Mouse (Mus musculus) hindbrain, postnatal 0 days (tissue): ENCODE measurements around the gene Opa3. TPM values are rescaled to one million over a fixed set of nuclear protein-coding genes. Genes with fewer than 3 reads are reported as not detected.

Experiments used
- ATAC-seq: fragments of 200-750 bp; cut with Nextera tagmentation; 2 replicates; pipeline ENCODE4 v1.8.0; 2017; ENCODE audit warnings: mild to moderate bottlenecking, moderate TSS enrichment, moderate library complexity
- DNase-seq: peaks from one replicate; pipeline ENCODE4 v3.0.0-alpha.2; 2015; ENCODE audit warnings: low spot score
- H3K27ac ChIP-seq: fragments of 300-500 bp; sonication (generic); 2 replicates; pipeline ENCODE4 v1.5.1; 2014; ENCODE audit warnings: mild to moderate bottlenecking
- H3K27me3 ChIP-seq: fragments of 300-500 bp; sonication (generic); 2 replicates; pipeline ENCODE4 v1.6.1; 2014; ENCODE audit warnings: low read length, mixed read lengths; ENCODE audit not compliant: insufficient read depth
- H3K36me3 ChIP-seq: fragments of 300-500 bp; sonication (generic); 2 replicates; pipeline ENCODE4 v1.6.1; 2014; ENCODE audit warnings: low read length, mixed read lengths; ENCODE audit not compliant: insufficient read depth
- H3K4me1 ChIP-seq: fragments of 300-500 bp; sonication (generic); 2 replicates; pipeline ENCODE4 v1.6.1; 2014; ENCODE audit warnings: antibody characterized with exemption, low read length, mixed read lengths; ENCODE audit not compliant: insufficient read depth
- H3K4me2 ChIP-seq: fragments of 300-500 bp; sonication (generic); 2 replicates; pipeline ENCODE4 v1.6.1; 2014; ENCODE audit warnings: low read depth, mild to moderate bottlenecking, low read length, moderate library complexity, mixed read lengths
- H3K4me3 ChIP-seq: fragments of 300-500 bp; sonication (generic); 2 replicates; pipeline ENCODE4 v1.5.1; 2014; ENCODE audit warnings: low read length
- H3K9ac ChIP-seq: fragments of 300-500 bp; sonication (generic); replicated peaks from 2 replicates; pipeline ENCODE4 v1.6.1; 2014; ENCODE audit warnings: mild to moderate bottlenecking, low read length, moderate library complexity, mixed read lengths
- H3K9me3 ChIP-seq: fragments of 300-500 bp; sonication (generic); 2 replicates; pipeline ENCODE4 v1.6.1; 2016; ENCODE audit warnings: low read length, mixed read lengths
- CTCF ChIP-seq: IDR thresholded peaks from 2 replicates; pipeline ENCODE4 v1.5.1; 2016; ENCODE audit warnings: antibody characterized with exemption, control low read depth, low read depth
- WGBS: fragments of 180-500 bp; shearing (Covaris S2); extraction: QIAGEN DNeasy Blood & Tissue Kit; methylation state at CpG from one replicate; pipeline ENCODE4 v1.1.7; 2014; 5-methylcytosine and 5-hydroxymethylcytosine counted together
- microRNA counts: library from miRNA; unstranded; fragments of <30 nt; microRNA quantifications from one replicate; lab custom pipeline; 2015
- microRNA-seq, 2 experiments: library from miRNA; unstranded; fragments of <30 nt; microRNA quantifications; one replicate each; pipeline ENCODE4; 2016
- polyA plus RNA-seq: library from polyadenylated mRNA; unstranded; fragments of >200 nt; fragmentation: Nextera tagmentation; extraction: Ambion mirVana; gene quantifications from 2 replicates; pipeline ENCODE4 v1.2.1, GENCODE M21; 2015
- total RNA-seq: library from RNA; depleted of rRNA; stranded (reverse); fragments of >200 nt; gene quantifications from 2 replicates; pipeline ENCODE4 v1.2.3, GENCODE M21; 2014; rRNA removed

Gene Opa3
- total and polyA plus RNA-seq, 2 experiments from 2014 or later, result 37.1 to 44.2 TPM

GRCm38 (mm10) chr7:19303770-19304169 lies 75.6 kb downstream of the Opa3 start:
- Histone ChIP-seq H3K4me2 (peak overlapping the region; percentile 49), H3K4me3 (no peak overlapping the region), H3K36me3 (no peaks in the 10 kb centered on the region), H3K4me1 (no peaks in the 10 kb centered on the region), H3K27ac (no peak overlapping the region), H3K9me3 (no peaks in the 10 kb centered on the region), H3K9ac (no peak overlapping the region), H3K27me3 (peaks cover 24% of the 10 kb centered on the region)
- under 1% methylated on average over 16 of the region's 16 CpGs for WGBS
- ATAC-seq (no peak), DNase-seq (peak; percentile 74)
- TF ChIP-seq CTCF, result peak; percentile 78

- Histone ChIP-seq H3K27me3 (peaks cover 24% of the 10 kb centered on the region), H3K9me3 (no peaks in the 10 kb centered on the region), H3K4me1 (no peaks in the 10 kb centered on the region), H3K9ac (peak overlapping the region; percentile 52), H3K36me3 (no peaks in the 10 kb centered on the region), H3K4me3 (peak overlapping the region; percentile 26), H3K4me2 (peak overlapping the region; percentile 49), H3K27ac (no peak overlapping the region)
- ATAC-seq, result no peak
- no peak for DNase-seq
- TF ChIP-seq CTCF, result no peak
- 2% methylated on average over 47 of the region's 48 CpGs for WGBS
Observed at GRCm38 (mm10) chr7:19304501-19305412, 76.6 kb downstream of the Opa3 start.

GRCm38 (mm10) chr7:19305413-19305735 lies 77.2 kb downstream of the Opa3 start:
- H3K27me3 ChIP-seq, result peaks cover 24% of the 10 kb centered on the region
- no peaks in the 10 kb centered on the region for H3K4me1 ChIP-seq
- peak overlapping the region; percentile 26; the same call in 1 of the 2 replicates for H3K4me3 ChIP-seq
- WGBS, result 13% methylated on average over 6 of the region's 6 CpGs
- ATAC-seq (no peak), DNase-seq (no peak)
- no peaks in the 10 kb centered on the region for H3K9me3 ChIP-seq
- TF ChIP-seq CTCF, result no peak
- H3K27ac ChIP-seq, result no peak overlapping the region
- H3K36me3 ChIP-seq, result no peaks in the 10 kb centered on the region
- H3K9ac ChIP-seq, result peak overlapping the region; percentile 52; the same call in 1 of the 2 replicates
- H3K4me2 ChIP-seq, result peak overlapping the region; percentile 49

MicroRNAs within 50 kb of the gene (microRNA counts, 519-probe panel; counts per million panel counts)
- microRNA mmu-miR-330 (lab: Ali Mortazavi, UCI), result 370 counts per million, percentile 5 among the panel's probes with 10 or more counts

Small RNA genes lying within 50 kb of the gene (microRNA-seq; reads per million reads assigned to microRNA genes)
- 738 to 864 reads per million in 2 experiments for gene Mir330

Other genes starting within 250 kb of the Opa3 start
- gene Nanos2, start 240.9 kb upstream of the Opa3 start, total RNA-seq, result 1.3 and 2.6 TPM in 2 replicates
- gene Nanos2, start 240.9 kb upstream of the Opa3 start, polyA plus RNA-seq, result 1.6 TPM in 2 replicates
- 22.5 and 26.1 TPM in 2 replicates for gene Mypop, start 237.1 kb upstream of the Opa3 start, total RNA-seq
- gene Mypop, start 237.1 kb upstream of the Opa3 start, polyA plus RNA-seq, result 5.6 and 6.0 TPM in 2 replicates
- gene Irf2bp1, start 224.3 kb upstream of the Opa3 start, total RNA-seq, result 128 and 140 TPM in 2 replicates
- 20.0 and 22.4 TPM in 2 replicates for gene Irf2bp1, start 224.3 kb upstream of the Opa3 start, polyA plus RNA-seq
- gene Foxa3, start 204.8 kb upstream of the Opa3 start, total RNA-seq, result not detected in 2 replicates
- not detected in 2 replicates for gene Foxa3, start 204.8 kb upstream of the Opa3 start, polyA plus RNA-seq
- gene Sympk, start 204.0 kb upstream of the Opa3 start, total RNA-seq, result 85.4 and 88.0 TPM in 2 replicates
- gene Sympk, start 204.0 kb upstream of the Opa3 start, polyA plus RNA-seq, result 19.2 TPM in 2 replicates
- gene Rsph6a, start 173.6 kb upstream of the Opa3 start, total RNA-seq, result not detected in 2 replicates
- 0.19 and 0.44 TPM in 2 replicates for gene Rsph6a, start 173.6 kb upstream of the Opa3 start, polyA plus RNA-seq
- 145 and 151 TPM in 2 replicates for gene Dmwd, start 152.1 kb upstream of the Opa3 start, total RNA-seq
- gene Dmwd, start 152.1 kb upstream of the Opa3 start, polyA plus RNA-seq, result 28.9 and 30.9 TPM in 2 replicates
- gene Dmpk, start 144.5 kb upstream of the Opa3 start, total RNA-seq, result 19.5 and 27.8 TPM in 2 replicates
- gene Dmpk, start 144.5 kb upstream of the Opa3 start, polyA plus RNA-seq, result 4.8 and 5.6 TPM in 2 replicates
- 10.3 and 12.1 TPM in 2 replicates for gene Six5, start 133.7 kb upstream of the Opa3 start, total RNA-seq
- gene Six5, start 133.7 kb upstream of the Opa3 start, polyA plus RNA-seq, result 1.4 and 1.5 TPM in 2 replicates
- gene Gm4969, start 110.0 kb upstream of the Opa3 start, total RNA-seq, result 4.6 and 6.3 TPM in 2 replicates
- gene Gm4969, start 110.0 kb upstream of the Opa3 start, polyA plus RNA-seq, result 7.7 and 7.9 TPM in 2 replicates
- 19.6 and 23.8 TPM in 2 replicates for gene Fbxo46, start 108.5 kb upstream of the Opa3 start, total RNA-seq
- gene Fbxo46, start 108.5 kb upstream of the Opa3 start, polyA plus RNA-seq, result 7.7 and 9.0 TPM in 2 replicates
- 17.3 and 18.3 TPM in 2 replicates for gene Qpctl, start 79.0 kb upstream of the Opa3 start, total RNA-seq
- gene Qpctl, start 79.0 kb upstream of the Opa3 start, polyA plus RNA-seq, result 24.7 and 25.5 TPM in 2 replicates
- gene Snrpd2, start 78.6 kb upstream of the Opa3 start, total RNA-seq, result 34.1 and 42.9 TPM in 2 replicates
- 114 and 118 TPM in 2 replicates for gene Snrpd2, start 78.6 kb upstream of the Opa3 start, polyA plus RNA-seq
- gene Gipr, start 62.2 kb upstream of the Opa3 start, total RNA-seq, result 2.0 and 3.0 TPM in 2 replicates
- 0.85 and 1.3 TPM in 2 replicates for gene Gipr, start 62.2 kb upstream of the Opa3 start, polyA plus RNA-seq
- gene Eml2, start 51.9 kb upstream of the Opa3 start, total RNA-seq, result 88.2 and 103 TPM in 2 replicates
- 15.0 and 18.9 TPM in 2 replicates for gene Eml2, start 51.9 kb upstream of the Opa3 start, polyA plus RNA-seq
- 3.8 and 4.5 TPM in 2 replicates for gene Gpr4, start 15.8 kb upstream of the Opa3 start, total RNA-seq
- 4.1 and 4.4 TPM in 2 replicates for gene Gpr4, start 15.8 kb upstream of the Opa3 start, polyA plus RNA-seq
- 62.6 and 68.3 TPM in 2 replicates for gene Vasp, start 43.5 kb downstream of the Opa3 start, total RNA-seq
- gene Vasp, start 43.5 kb downstream of the Opa3 start, polyA plus RNA-seq, result 35.5 and 37.0 TPM in 2 replicates
- 2.1 and 2.9 TPM in 2 replicates for gene Ppm1n, start 51.7 kb downstream of the Opa3 start, total RNA-seq
- 2.0 and 2.5 TPM in 2 replicates for gene Ppm1n, start 51.7 kb downstream of the Opa3 start, polyA plus RNA-seq
- 151 and 155 TPM in 2 replicates for gene Rtn2, start 54.3 kb downstream of the Opa3 start, total RNA-seq
- 98.4 and 101 TPM in 2 replicates for gene Rtn2, start 54.3 kb downstream of the Opa3 start, polyA plus RNA-seq
- 0.31 and 1.0 TPM in 2 replicates for gene Fosb, start 81.7 kb downstream of the Opa3 start, total RNA-seq
- 0.09 and 0.11 TPM in 2 replicates for gene Fosb, start 81.7 kb downstream of the Opa3 start, polyA plus RNA-seq
- gene Ercc1, start 116.4 kb downstream of the Opa3 start, total RNA-seq, result 44.1 and 46.1 TPM in 2 replicates
- 69.0 and 74.2 TPM in 2 replicates for gene Ercc1, start 116.4 kb downstream of the Opa3 start, polyA plus RNA-seq
- 11.1 and 12.4 TPM in 2 replicates for gene Cd3eap, start 131.1 kb downstream of the Opa3 start, total RNA-seq
- 17.9 and 19.3 TPM in 2 replicates for gene Cd3eap, start 131.1 kb downstream of the Opa3 start, polyA plus RNA-seq
- 0.68 and 1.0 TPM in 2 replicates for gene Ppp1r13l, start 131.4 kb downstream of the Opa3 start, total RNA-seq
- gene Ppp1r13l, start 131.4 kb downstream of the Opa3 start, polyA plus RNA-seq, result 1.0 and 1.2 TPM in 2 replicates
- 57.3 and 65.1 TPM in 2 replicates for gene Ercc2, start 153.7 kb downstream of the Opa3 start, total RNA-seq
- 18.6 and 19.9 TPM in 2 replicates for gene Ercc2, start 153.7 kb downstream of the Opa3 start, polyA plus RNA-seq
- 2.3 and 2.9 TPM in 2 replicates for gene Klc3, start 175.8 kb downstream of the Opa3 start, total RNA-seq
- gene Klc3, start 175.8 kb downstream of the Opa3 start, polyA plus RNA-seq, result 1.7 and 2.7 TPM in 2 replicates
- 3.9 and 27.4 TPM in 2 replicates for gene Ckm, start 176.4 kb downstream of the Opa3 start, total RNA-seq
- gene Ckm, start 176.4 kb downstream of the Opa3 start, polyA plus RNA-seq, result 0.14 and 0.30 TPM in 2 replicates
- gene Mark4, start 230.5 kb downstream of the Opa3 start, total RNA-seq, result 60.3 and 60.5 TPM in 2 replicates
- 16.2 and 18.1 TPM in 2 replicates for gene Mark4, start 230.5 kb downstream of the Opa3 start, polyA plus RNA-seq
- gene Exoc3l2, start 235.0 kb downstream of the Opa3 start, total RNA-seq, result 0.61 and 1.3 TPM in 2 replicates
- 2.0 and 2.3 TPM in 2 replicates for gene Exoc3l2, start 235.0 kb downstream of the Opa3 start, polyA plus RNA-seq